Mouse (Mus musculus) v-Abl transformed pro-B cells (cell line): ENCODE results near the gene Ankrd34b.

Experiments used
- in situ Hi-C, 2 experiments: fragments of 400-800 bp; cut with MboI; formaldehyde crosslinking; loops; one replicate each; pipeline ENCODE4 v1.15.1; 2025; ENCODE audit not compliant: unreplicated experiment in 2 of 2

Gene Ankrd34b

DNA sequence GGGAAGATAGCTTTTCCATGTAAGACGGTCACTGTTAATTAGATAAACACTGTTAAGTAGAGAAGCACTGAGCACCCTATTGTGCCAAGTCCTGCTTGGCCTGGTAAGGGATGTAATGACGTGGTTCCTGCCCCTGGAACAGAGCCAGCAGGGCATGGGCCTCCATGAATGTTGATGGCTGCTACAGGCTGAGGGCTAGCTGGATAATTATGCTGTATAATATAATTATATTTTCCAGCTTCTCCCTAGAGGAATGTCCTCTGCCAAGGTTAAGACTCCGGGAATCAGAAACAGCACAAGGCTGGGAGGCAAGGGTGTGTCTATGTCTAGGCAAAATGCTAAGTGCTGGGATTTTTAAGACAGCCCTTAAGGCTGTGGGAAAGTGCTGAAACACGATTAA is 65.1 kb downstream of the Ankrd34b start:
- in situ Hi-C loops: loop anchor here (5.0 to 25.0 kb wide), 3 partner anchors 36 to 1554 kb away; no protein-coding TSS in a partner anchor
